Mouse (Mus musculus): ENCODE results near the gene Dhrs3. TPM values are rescaled to one million over a fixed set of nuclear protein-coding genes. Genes with fewer than 3 reads are reported as not detected.

Gene Dhrs3
- polyA plus RNA-seq, 1 experiment from 2014 or later: 36.6 TPM

DNA sequence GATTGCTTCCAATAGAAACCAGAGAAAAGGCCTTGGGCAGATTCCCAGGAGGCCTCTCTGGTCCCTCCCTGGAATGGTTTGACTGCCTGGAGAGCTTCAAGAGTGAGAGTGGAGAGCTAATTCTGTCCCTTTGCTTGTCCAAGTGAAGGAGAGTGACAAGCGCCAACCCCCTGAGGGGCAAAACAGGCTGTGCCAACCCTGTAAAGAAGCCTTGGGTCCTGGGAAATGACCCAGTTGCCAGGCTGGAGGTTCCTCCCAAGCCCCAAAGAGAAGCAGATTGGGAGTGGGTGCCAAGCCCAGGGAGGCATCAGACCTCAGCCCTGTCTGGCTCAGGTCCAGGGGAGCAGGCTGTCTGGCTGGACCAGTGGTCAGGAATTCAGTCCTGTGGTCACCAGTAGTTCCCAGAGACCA is 37.2 kb downstream of the Dhrs3 start:
- H3K4me2 ChIP-seq (ENCODE audit: low read length): peak overlapping the region; percentile 36
- no peaks in the 10 kb centered on the region for H3K9me3 ChIP-seq (ENCODE audit: control insufficient read depth, low read length)
- no peak overlapping the region for H3K4me3 ChIP-seq (ENCODE audit: control insufficient read depth in 1 of 2, insufficient read depth in 1 of 2, low read depth in 1 of 2, low read length in 2 of 2)
- peak; percentile 36; the same call in 1 of the 2 replicates for ATAC-seq (ENCODE audit: insufficient number of reproducible peaks, insufficient read depth, low FRiP score, low read depth)
- H3K36me3 ChIP-seq (ENCODE audit: control insufficient read depth, insufficient read depth, low read length): peaks cover 14% of the 10 kb centered on the region; the same call in 1 of the 2 replicates
- no peaks in the 10 kb centered on the region for H3K27me3 ChIP-seq (ENCODE audit: control insufficient read depth, insufficient read depth, low read length)
- peak overlapping the region; percentile 68 to 94 for H3K27ac ChIP-seq (replicated peaks in 1 of 2; ENCODE audit: control insufficient read depth in 1 of 2, insufficient read depth in 1 of 2, low read depth in 2 of 2, low read length in 2 of 2)
- peak overlapping the region; percentile 45; the same call in 1 of the 2 replicates for H3K9ac ChIP-seq (ENCODE audit: low read length)
- WGBS: 38% methylated on average over 1 of the region's 1 CpGs
- H3K4me1 ChIP-seq (ENCODE audit: control insufficient read depth in 2 of 2, insufficient read depth in 2 of 2, low read length in 2 of 2): peaks cover 19 to 21% of the 10 kb centered on the region in 2 experiments

DNA sequence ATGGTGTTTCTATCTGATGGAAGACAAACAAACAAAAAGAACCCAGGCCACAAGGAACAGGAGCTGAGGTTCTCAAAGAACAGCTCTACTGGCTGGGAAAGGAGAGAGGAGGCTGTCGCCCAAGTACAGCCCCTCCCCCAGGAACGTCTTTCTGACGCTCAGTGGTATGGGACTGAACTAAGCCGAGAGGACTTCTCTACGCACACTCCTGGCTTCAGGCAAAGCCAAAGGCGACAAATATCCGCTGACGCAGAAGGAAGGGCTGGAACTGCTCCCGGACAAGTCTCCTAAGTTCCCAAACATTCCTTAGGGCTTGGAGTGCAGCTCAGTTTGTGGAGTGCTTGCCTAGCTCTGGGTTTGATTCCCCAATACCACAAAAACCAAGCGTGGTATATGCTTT is 37.7 kb downstream of the Dhrs3 start:
- Histone ChIP-seq H3K27me3 (ENCODE audit: control insufficient read depth, insufficient read depth, low read length) (no peaks in the 10 kb centered on the region), H3K4me2 (ENCODE audit: low read length) (peak overlapping the region; percentile 36), H3K4me1 (ENCODE audit: control insufficient read depth in 2 of 2, insufficient read depth in 2 of 2, low read length in 2 of 2) (peaks cover 19 to 21% of the 10 kb centered on the region in 2 experiments), H3K4me3 (ENCODE audit: control insufficient read depth in 1 of 2, insufficient read depth in 1 of 2, low read depth in 1 of 2, low read length in 2 of 2) (no peak overlapping the region), H3K9ac (ENCODE audit: low read length) (peak overlapping the region; percentile 45; the same call in 1 of the 2 replicates), H3K9me3 (ENCODE audit: control insufficient read depth, low read length) (no peaks in the 10 kb centered on the region), H3K36me3 (ENCODE audit: control insufficient read depth, insufficient read depth, low read length) (peaks cover 14% of the 10 kb centered on the region; the same call in 1 of the 2 replicates), H3K27ac (replicated peaks in 1 of 2; ENCODE audit: control insufficient read depth in 1 of 2, insufficient read depth in 1 of 2, low read depth in 2 of 2, low read length in 2 of 2) (peak overlapping the region; percentile 68 to 94)
- ATAC-seq (ENCODE audit: insufficient number of reproducible peaks, insufficient read depth, low FRiP score, low read depth): peak; percentile 81
- WGBS: 6% methylated on average over 10 of the region's 10 CpGs

DNA sequence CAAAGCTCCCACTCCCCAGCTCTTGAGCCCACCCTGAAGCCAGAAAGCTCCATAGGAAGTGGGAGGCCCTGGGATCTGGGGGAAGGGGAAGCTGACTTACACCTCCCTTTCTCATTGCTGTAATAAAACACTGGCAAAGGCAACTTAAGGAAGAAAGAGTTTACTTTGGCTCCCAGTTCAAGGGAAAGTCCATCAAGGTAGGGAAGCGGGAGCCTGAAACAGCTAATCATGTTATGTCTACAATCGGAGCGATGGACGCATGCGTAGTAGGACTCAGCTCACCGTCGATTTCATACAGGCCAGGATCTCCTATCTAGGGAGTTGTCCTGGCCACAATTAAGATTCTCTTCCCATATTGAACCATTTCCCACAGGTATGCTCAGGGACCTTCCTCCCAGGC is 38.5 kb downstream of the Dhrs3 start:
- Histone ChIP-seq H3K4me1 (ENCODE audit: control insufficient read depth in 2 of 2, insufficient read depth in 2 of 2, low read length in 2 of 2) (peaks cover 18 to 21% of the 10 kb centered on the region in 2 experiments), H3K4me3 (ENCODE audit: control insufficient read depth in 1 of 2, insufficient read depth in 1 of 2, low read depth in 1 of 2, low read length in 2 of 2) (no peak overlapping the region), H3K27me3 (ENCODE audit: control insufficient read depth, insufficient read depth, low read length) (no peaks in the 10 kb centered on the region), H3K9me3 (ENCODE audit: control insufficient read depth, low read length) (no peaks in the 10 kb centered on the region), H3K27ac (replicated peaks in 1 of 2; ENCODE audit: control insufficient read depth in 1 of 2, insufficient read depth in 1 of 2, low read depth in 2 of 2, low read length in 2 of 2) (peak overlapping the region; percentile 68 to 94; a peak in 3 of 4 replicates), H3K4me2 (ENCODE audit: low read length) (peak overlapping the region; percentile 36; the same call in 1 of the 2 replicates), H3K9ac (ENCODE audit: low read length) (no peak overlapping the region), H3K36me3 (ENCODE audit: control insufficient read depth, insufficient read depth, low read length) (peaks cover 14% of the 10 kb centered on the region; the same call in 1 of the 2 replicates)
- WGBS: 84% methylated on average over 7 of the region's 7 CpGs
- ATAC-seq (ENCODE audit: insufficient number of reproducible peaks, insufficient read depth, low FRiP score, low read depth): no peak

DNA sequence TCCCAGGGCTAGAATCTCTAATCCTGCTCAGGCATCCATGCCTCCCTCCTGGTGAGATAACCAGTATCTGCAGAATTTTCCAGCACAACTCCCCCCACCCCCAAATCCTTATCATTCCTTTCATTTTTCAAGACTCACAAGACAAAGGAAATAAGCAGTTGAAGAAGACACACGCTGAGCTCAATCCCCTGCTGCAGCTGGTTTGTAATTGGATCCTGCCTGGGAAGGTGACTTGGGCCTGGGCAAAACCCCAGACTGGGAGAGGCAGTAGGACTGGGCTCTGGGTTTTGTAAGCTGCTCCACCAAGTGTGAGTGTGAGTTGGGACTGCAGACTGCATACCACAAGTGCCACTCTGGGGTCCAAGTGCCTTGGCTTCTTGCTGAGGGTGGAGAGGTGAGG is 41.9 kb downstream of the Dhrs3 start:
- WGBS: 25% methylated on average over 1 of the region's 1 CpGs
- Histone ChIP-seq H3K27ac (replicated peaks in 1 of 2; ENCODE audit: control insufficient read depth in 1 of 2, insufficient read depth in 1 of 2, low read depth in 2 of 2, low read length in 2 of 2) (no peak overlapping the region), H3K4me3 (ENCODE audit: control insufficient read depth in 1 of 2, insufficient read depth in 1 of 2, low read depth in 1 of 2, low read length in 2 of 2) (no peak overlapping the region), H3K36me3 (ENCODE audit: control insufficient read depth, insufficient read depth, low read length) (no peaks in the 10 kb centered on the region), H3K4me1 (ENCODE audit: control insufficient read depth in 2 of 2, insufficient read depth in 2 of 2, low read length in 2 of 2) (peaks cover 15 to 18% of the 10 kb centered on the region in 2 experiments), H3K9ac (ENCODE audit: low read length) (no peak overlapping the region), H3K9me3 (ENCODE audit: control insufficient read depth, low read length) (no peaks in the 10 kb centered on the region), H3K4me2 (ENCODE audit: low read length) (no peak overlapping the region), H3K27me3 (ENCODE audit: control insufficient read depth, insufficient read depth, low read length) (no peaks in the 10 kb centered on the region)
- no peak for ATAC-seq (ENCODE audit: insufficient number of reproducible peaks, insufficient read depth, low FRiP score, low read depth)

DNA sequence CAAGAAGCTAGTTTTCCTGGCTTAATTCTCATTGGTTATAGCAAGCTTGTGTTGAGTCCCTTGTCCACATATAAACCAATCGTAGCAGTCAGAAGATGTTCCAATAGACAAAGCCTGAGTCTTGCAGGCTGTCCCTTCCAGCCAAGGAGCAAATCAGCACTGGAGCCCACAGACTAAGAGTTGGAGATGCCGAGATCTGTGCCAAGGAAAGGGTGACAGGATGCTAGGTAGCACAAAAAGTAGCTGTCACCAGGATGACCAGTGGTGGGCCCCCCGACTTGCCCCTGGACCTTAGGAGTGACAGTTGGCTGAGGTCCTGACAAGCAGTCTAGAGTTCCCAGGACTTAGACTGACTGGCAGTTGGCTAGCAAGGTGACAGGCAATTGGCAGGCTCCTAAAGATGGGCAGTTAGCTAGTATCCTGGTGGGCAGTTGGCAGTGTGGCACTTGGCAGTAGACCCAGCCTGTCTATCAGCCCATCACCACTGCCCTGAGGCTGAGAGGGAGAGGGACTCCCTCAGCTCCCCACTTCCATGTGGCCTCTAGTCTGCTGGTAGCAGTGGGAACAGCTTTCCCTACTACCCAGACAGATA is 44.0 kb downstream of the Dhrs3 start:
- Histone ChIP-seq H3K4me3 (ENCODE audit: control insufficient read depth in 1 of 2, insufficient read depth in 1 of 2, low read depth in 1 of 2, low read length in 2 of 2) (no peak overlapping the region), H3K9me3 (ENCODE audit: control insufficient read depth, low read length) (no peaks in the 10 kb centered on the region), H3K27me3 (ENCODE audit: control insufficient read depth, insufficient read depth, low read length) (no peaks in the 10 kb centered on the region), H3K36me3 (ENCODE audit: control insufficient read depth, insufficient read depth, low read length) (no peaks in the 10 kb centered on the region), H3K27ac (replicated peaks in 1 of 2; ENCODE audit: control insufficient read depth in 1 of 2, insufficient read depth in 1 of 2, low read depth in 2 of 2, low read length in 2 of 2) (no peak overlapping the region), H3K4me1 (ENCODE audit: control insufficient read depth in 2 of 2, insufficient read depth in 2 of 2, low read length in 2 of 2) (0 out of 4 replicates have a peak, but pooled peaks cover 0 to 3% of the 10 kb centered on the region in 2 experiments), H3K4me2 (ENCODE audit: low read length) (no peak overlapping the region), H3K9ac (ENCODE audit: low read length) (no peak overlapping the region)
- ATAC-seq (ENCODE audit: insufficient number of reproducible peaks, insufficient read depth, low FRiP score, low read depth): no peak
- 80% methylated on average over 3 of the region's 3 CpGs for WGBS

DNA sequence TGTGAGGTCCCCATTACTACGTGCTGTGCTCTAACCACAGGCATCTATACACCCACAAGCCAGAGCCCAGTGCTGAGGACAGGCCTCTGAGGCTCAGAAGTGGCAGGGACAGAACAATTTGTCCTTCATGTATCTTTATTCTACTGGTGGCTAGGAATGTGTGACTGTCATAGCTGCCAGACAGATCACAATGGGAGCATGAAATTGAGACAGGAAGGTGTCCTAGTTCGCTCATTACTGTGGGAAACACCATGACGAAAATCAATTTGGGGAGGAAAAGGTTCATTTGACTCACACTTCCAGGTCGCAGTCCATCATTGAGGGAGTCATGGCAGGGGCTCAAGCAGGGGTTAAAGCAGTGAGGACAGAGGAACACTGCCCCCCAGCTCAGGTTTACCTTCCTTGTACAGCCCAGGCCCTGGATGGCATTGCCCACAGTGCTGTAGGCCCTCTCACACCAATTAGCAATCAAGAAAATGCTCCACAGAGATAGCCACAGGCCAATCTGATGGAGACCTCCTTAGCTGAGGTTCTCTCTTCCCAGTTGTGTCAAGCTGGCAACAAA is 47.3 kb downstream of the Dhrs3 start:
- no peak overlapping the region for H3K27ac ChIP-seq (replicated peaks in 1 of 2; ENCODE audit: control insufficient read depth in 1 of 2, insufficient read depth in 1 of 2, low read depth in 2 of 2, low read length in 2 of 2)
- H3K4me1 ChIP-seq (ENCODE audit: control insufficient read depth in 2 of 2, insufficient read depth in 2 of 2, low read length in 2 of 2): peaks cover 0 to 3% of the 10 kb centered on the region in 2 experiments; a peak in 1 of 4 replicates
- ATAC-seq (ENCODE audit: insufficient number of reproducible peaks, insufficient read depth, low FRiP score, low read depth): no peak
- no peak overlapping the region for H3K9ac ChIP-seq (ENCODE audit: low read length)
- no peaks in the 10 kb centered on the region for H3K27me3 ChIP-seq (ENCODE audit: control insufficient read depth, insufficient read depth, low read length)
- H3K9me3 ChIP-seq (ENCODE audit: control insufficient read depth, low read length): no peaks in the 10 kb centered on the region
- no peaks in the 10 kb centered on the region for H3K36me3 ChIP-seq (ENCODE audit: control insufficient read depth, insufficient read depth, low read length)
- H3K4me2 ChIP-seq (ENCODE audit: low read length): no peak overlapping the region
- 78% methylated on average over 4 of the region's 4 CpGs for WGBS
- H3K4me3 ChIP-seq (ENCODE audit: control insufficient read depth in 1 of 2, insufficient read depth in 1 of 2, low read depth in 1 of 2, low read length in 2 of 2): no peak overlapping the region

DNA sequence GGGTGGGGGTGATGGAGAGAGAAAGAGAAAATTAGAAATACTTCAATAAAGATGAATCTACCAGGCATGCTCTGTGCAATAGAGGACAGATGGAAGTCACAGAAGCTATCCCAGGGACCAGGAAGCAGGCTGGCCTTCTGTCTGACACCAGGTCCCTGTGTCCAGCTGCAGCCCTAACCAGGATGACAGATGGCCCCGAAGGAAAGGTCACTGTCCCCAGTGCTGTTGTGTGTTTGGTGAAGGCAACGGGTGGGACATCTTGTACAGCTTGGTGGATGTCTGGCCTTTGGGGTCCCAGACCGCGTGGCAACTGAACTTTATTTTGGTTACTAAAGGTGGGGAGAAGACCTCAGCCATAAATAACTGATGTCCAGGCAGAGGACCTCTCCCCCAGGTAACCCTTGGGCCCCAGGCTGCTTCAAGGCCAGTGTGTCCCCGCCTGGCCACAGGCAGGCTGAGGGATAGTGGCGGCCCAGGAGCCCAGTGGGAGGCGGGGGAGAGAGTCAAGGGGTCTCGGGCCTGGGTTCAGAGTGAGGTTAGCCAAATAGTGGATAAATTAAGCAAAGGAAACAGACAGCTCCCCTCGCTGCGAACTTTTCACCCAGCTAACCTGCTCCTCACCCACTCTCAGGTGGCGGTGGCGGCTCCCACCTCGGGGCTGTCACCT is 48.3 kb downstream of the Dhrs3 start:
- Histone ChIP-seq H3K9ac (ENCODE audit: low read length) (no peak overlapping the region), H3K9me3 (ENCODE audit: control insufficient read depth, low read length) (no peaks in the 10 kb centered on the region)
- 69% methylated on average over 13 of the region's 13 CpGs for WGBS

More for the DNA sequence above, 48.3 kb downstream of the Dhrs3 start:
- no peak for ATAC-seq (ENCODE audit: insufficient number of reproducible peaks, insufficient read depth, low FRiP score, low read depth)
- Histone ChIP-seq H3K4me1 (ENCODE audit: control insufficient read depth in 2 of 2, insufficient read depth in 2 of 2, low read length in 2 of 2) (peaks cover 0 to 3% of the 10 kb centered on the region in 2 experiments; a peak in 1 of 4 replicates), H3K27me3 (ENCODE audit: control insufficient read depth, insufficient read depth, low read length) (no peaks in the 10 kb centered on the region), H3K27ac (replicated peaks in 1 of 2; ENCODE audit: control insufficient read depth in 1 of 2, insufficient read depth in 1 of 2, low read depth in 2 of 2, low read length in 2 of 2) (no peak overlapping the region), H3K4me3 (ENCODE audit: control insufficient read depth in 1 of 2, insufficient read depth in 1 of 2, low read depth in 1 of 2, low read length in 2 of 2) (no peak overlapping the region), H3K36me3 (ENCODE audit: control insufficient read depth, insufficient read depth, low read length) (no peaks in the 10 kb centered on the region), H3K4me2 (ENCODE audit: low read length) (no peak overlapping the region)

Data from heart, embryonic 14.5 days (tissue).